Mouse (Mus musculus) intestine, embryonic 15.5 days (tissue): ENCODE results near the gene Sez6l. TPM values are rescaled to one million over a fixed set of nuclear protein-coding genes. Genes with fewer than 3 reads are reported as not detected.
"Not testable (repeated sequence)": the region's sequence is repeated elsewhere in the genome, so short reads cannot be mapped to it uniquely, and the experiment has no call there.

Experiments used
- ATAC-seq: fragments of 200-750 bp; cut with Nextera tagmentation; 2 replicates; pipeline ENCODE4 v1.8.0; 2017; ENCODE audit warnings: moderate TSS enrichment, moderate library complexity
- H3K27ac ChIP-seq: fragments of 300-500 bp; sonication (generic); 2 replicates; pipeline ENCODE4 v1.5.1; 2015; ENCODE audit warnings: mild to moderate bottlenecking, inconsistent platforms
- H3K27me3 ChIP-seq: fragments of 300-500 bp; sonication (generic); replicated peaks from 2 replicates; pipeline ENCODE4 v1.6.1; 2015; ENCODE audit warnings: inconsistent platforms
- H3K36me3 ChIP-seq: fragments of 300-500 bp; sonication (generic); 2 replicates; pipeline ENCODE4 v1.6.1; 2015; ENCODE audit warnings: inconsistent platforms
- H3K4me1 ChIP-seq: fragments of 300-500 bp; sonication (generic); replicated peaks from 2 replicates; pipeline ENCODE4 v1.6.1; 2015; ENCODE audit warnings: inconsistent platforms
- H3K4me2 ChIP-seq: fragments of 300-500 bp; sonication (generic); replicated peaks from 2 replicates; pipeline ENCODE4 v1.6.1; 2015; ENCODE audit warnings: mild to moderate bottlenecking, inconsistent platforms
- H3K4me3 ChIP-seq: fragments of 300-500 bp; sonication (generic); replicated peaks from 2 replicates; pipeline ENCODE4 v1.5.1; 2015; ENCODE audit warnings: inconsistent platforms
- H3K9ac ChIP-seq: fragments of 300-500 bp; sonication (generic); 2 replicates; pipeline ENCODE4 v1.6.1; 2015; ENCODE audit warnings: inconsistent platforms
- H3K9me3 ChIP-seq: fragments of 300-500 bp; sonication (generic); 2 replicates; pipeline ENCODE4 v1.6.1; 2016; ENCODE audit warnings: inconsistent platforms
- WGBS: fragments of 180-500 bp; shearing (Covaris S2); methylation state at CpG from one replicate; pipeline ENCODE4 v1.1.7; 2015; 5-methylcytosine and 5-hydroxymethylcytosine counted together
- polyA plus RNA-seq: library from polyadenylated mRNA; unstranded; fragments of >200 nt; fragmentation: Nextera tagmentation; extraction: Ambion mirVana; gene quantifications from 2 replicates; pipeline ENCODE4 v1.2.1, GENCODE M21; 2015

Sez6l gene
- polyA plus RNA-seq, 1 experiment from 2014 or later, result 2.0 TPM

- H3K36me3 ChIP-seq, result no peaks in the 10 kb centered on the region
- ATAC-seq, result no peak
- WGBS, result 82% methylated on average over 5 of the region's 5 CpGs
- H3K27ac ChIP-seq, result no peak overlapping the region
- peaks cover 7% of the 10 kb centered on the region for H3K27me3 ChIP-seq
- no peak overlapping the region for H3K4me2 ChIP-seq
- H3K4me3 ChIP-seq, result no peak overlapping the region
- no peak overlapping the region for H3K9ac ChIP-seq
- 0 out of 2 replicates have a peak, but pooled peaks cover 3% of the 10 kb centered on the region for H3K4me1 ChIP-seq
- H3K9me3 ChIP-seq, result no peaks in the 10 kb centered on the region
These were observed 145.0 kb downstream of the Sez6l start for GRCm38 (mm10) chr5:112432033-112432432.

GRCm38 (mm10) chr5:112431120-112431775 is 145.7 kb downstream of the Sez6l start:
- H3K4me2 ChIP-seq, result peak overlapping the region; percentile 48
- no peak overlapping the region for H3K9ac ChIP-seq
- peaks cover 7% of the 10 kb centered on the region for H3K27me3 ChIP-seq
- 18% methylated on average over 14 of the region's 14 CpGs for WGBS
- no peak overlapping the region for H3K27ac ChIP-seq
- H3K4me3 ChIP-seq, result no peak overlapping the region
- 0 out of 2 replicates have a peak, but pooled peaks cover 3% of the 10 kb centered on the region for H3K4me1 ChIP-seq
- ATAC-seq, result peak; percentile 50
- no peaks in the 10 kb centered on the region for H3K36me3 ChIP-seq
- H3K9me3 ChIP-seq, result no peaks in the 10 kb centered on the region

- Histone ChIP-seq H3K4me2 (peak overlapping the region; percentile 40; the same call in 1 of the 2 replicates), H3K27ac (no peak overlapping the region), H3K27me3 (peaks cover 7% of the 10 kb centered on the region), H3K4me1 (0 out of 2 replicates have a peak, but pooled peaks cover 3% of the 10 kb centered on the region), H3K36me3 (no peaks in the 10 kb centered on the region), H3K9ac (no peak overlapping the region), H3K4me3 (no peak overlapping the region), H3K9me3 (no peaks in the 10 kb centered on the region)
- ATAC-seq, result 0 out of 2 replicates have a peak, but pooled peaks have one; percentile 35
- 13% methylated on average over 19 of the region's 19 CpGs for WGBS
These were observed 148.0 kb downstream of the Sez6l start for GRCm38 (mm10) chr5:112428944-112429343.

- Histone ChIP-seq H3K4me1 (0 out of 2 replicates have a peak, but pooled peaks cover 3% of the 10 kb centered on the region), H3K9me3 (no peaks in the 10 kb centered on the region), H3K27me3 (peaks cover 7% of the 10 kb centered on the region; the same call in 1 of the 2 replicates), H3K4me3 (no peak overlapping the region), H3K4me2 (no peak overlapping the region), H3K36me3 (no peaks in the 10 kb centered on the region), H3K9ac (no peak overlapping the region), H3K27ac (no peak overlapping the region)
- ATAC-seq, result no peak
- WGBS, result 45% methylated on average over 2 of the region's 2 CpGs
These were observed 149.7 kb downstream of the Sez6l start for GRCm38 (mm10) chr5:112427283-112427682.

- 84% methylated on average over 7 of the region's 7 CpGs for WGBS
- no peaks in the 10 kb centered on the region for H3K36me3 ChIP-seq
- H3K27me3 ChIP-seq, result peaks cover 7% of the 10 kb centered on the region; the same call in 1 of the 2 replicates
- no peak overlapping the region for H3K4me3 ChIP-seq
- H3K9ac ChIP-seq, result no peak overlapping the region
- no peaks in the 10 kb centered on the region for H3K9me3 ChIP-seq
- no peak for ATAC-seq
- H3K27ac ChIP-seq, result no peak overlapping the region
- no peak overlapping the region for H3K4me2 ChIP-seq
- H3K4me1 ChIP-seq, result 0 out of 2 replicates have a peak, but pooled peaks cover 3% of the 10 kb centered on the region
These were observed 150.3 kb downstream of the Sez6l start for GRCm38 (mm10) chr5:112426635-112427034.

- H3K4me1 ChIP-seq, result no peaks in the 10 kb centered on the region
- no peak for ATAC-seq
- 37% methylated on average over 12 of the region's 12 CpGs for WGBS
These were observed 157.4 kb downstream of the Sez6l start for GRCm38 (mm10) chr5:112419535-112419934.

GRCm38 (mm10) chr5:112418023-112418422 is 159.0 kb downstream of the Sez6l start:
- H3K9ac ChIP-seq, result no peak overlapping the region
- H3K27ac ChIP-seq, result no peak overlapping the region
- H3K4me1 ChIP-seq, result no peaks in the 10 kb centered on the region
- no peak overlapping the region for H3K4me3 ChIP-seq
- 65% methylated on average over 4 of the region's 4 CpGs for WGBS
- H3K9me3 ChIP-seq, result no peaks in the 10 kb centered on the region
- no peak for ATAC-seq
- no peaks in the 10 kb centered on the region for H3K27me3 ChIP-seq
- H3K36me3 ChIP-seq, result no peaks in the 10 kb centered on the region
- no peak overlapping the region for H3K4me2 ChIP-seq

More at GRCm38 (mm10) chr5:112419535-112419934, 157.4 kb downstream of the Sez6l start:
- no peak overlapping the region for H3K27ac ChIP-seq
- H3K4me3 ChIP-seq, result no peak overlapping the region
- no peaks in the 10 kb centered on the region for H3K36me3 ChIP-seq
- no peak overlapping the region for H3K9ac ChIP-seq
- no peaks in the 10 kb centered on the region for H3K9me3 ChIP-seq
- no peak overlapping the region for H3K4me2 ChIP-seq
- H3K27me3 ChIP-seq, result no peaks in the 10 kb centered on the region

GRCm38 (mm10) chr5:112416673-112417072 is 160.3 kb downstream of the Sez6l start:
- 65% methylated on average over 5 of the region's 5 CpGs for WGBS
- H3K4me2 ChIP-seq, result no peak overlapping the region
- no peaks in the 10 kb centered on the region for H3K4me1 ChIP-seq
- H3K27me3 ChIP-seq, result 0 out of 2 replicates have a peak, but pooled peaks cover 4% of the 10 kb centered on the region
- H3K4me3 ChIP-seq, result no peak overlapping the region
- ATAC-seq, result no peak
- H3K36me3 ChIP-seq, result no peaks in the 10 kb centered on the region
- no peaks in the 10 kb centered on the region for H3K9me3 ChIP-seq
- H3K9ac ChIP-seq, result no peak overlapping the region
- H3K27ac ChIP-seq, result no peak overlapping the region

- not testable (repeated sequence) for ATAC-seq, H3K9ac ChIP-seq, H3K4me2 ChIP-seq, H3K36me3 ChIP-seq, H3K27ac ChIP-seq, H3K4me3 ChIP-seq, H3K4me1 ChIP-seq, H3K9me3 ChIP-seq, H3K27me3 ChIP-seq
- WGBS, result 79% methylated on average over 4 of the region's 4 CpGs
These were observed 164.2 kb downstream of the Sez6l start for GRCm38 (mm10) chr5:112412781-112413180.

GRCm38 (mm10) chr5:112411514-112412335 is 165.3 kb downstream of the Sez6l start:
- ATAC-seq, result no peak
- Histone ChIP-seq H3K4me3 (no peak overlapping the region), H3K36me3 (no peaks in the 10 kb centered on the region), H3K4me1 (no peaks in the 10 kb centered on the region), H3K9ac (no peak overlapping the region), H3K27ac (no peak overlapping the region), H3K27me3 (0 out of 2 replicates have a peak, but pooled peaks cover 6% of the 10 kb centered on the region), H3K4me2 (no peak overlapping the region; the same call in 1 of the 2 replicates), H3K9me3 (no peaks in the 10 kb centered on the region)
- 11% methylated on average over 19 of the region's 19 CpGs for WGBS

GRCm38 (mm10) chr5:112411072-112411471 is 165.9 kb downstream of the Sez6l start:
- 31% methylated on average over 11 of the region's 11 CpGs for WGBS
- Histone ChIP-seq H3K27me3 (0 out of 2 replicates have a peak, but pooled peaks cover 6% of the 10 kb centered on the region), H3K9ac (no peak overlapping the region), H3K4me3 (no peak overlapping the region), H3K4me2 (no peak overlapping the region), H3K27ac (no peak overlapping the region), H3K9me3 (no peaks in the 10 kb centered on the region), H3K36me3 (no peaks in the 10 kb centered on the region), H3K4me1 (no peaks in the 10 kb centered on the region)
- no peak for ATAC-seq

GRCm38 (mm10) chr5:112409274-112409673 is 167.7 kb downstream of the Sez6l start:
- Histone ChIP-seq H3K9ac (no peak overlapping the region), H3K36me3 (no peaks in the 10 kb centered on the region), H3K27me3 (0 out of 2 replicates have a peak, but pooled peaks cover 6% of the 10 kb centered on the region), H3K4me3 (no peak overlapping the region), H3K9me3 (no peaks in the 10 kb centered on the region), H3K4me1 (no peaks in the 10 kb centered on the region), H3K4me2 (no peak overlapping the region), H3K27ac (no peak overlapping the region)
- WGBS, result 56% methylated on average over 5 of the region's 5 CpGs
- ATAC-seq, result no peak
